Comparison of ENCODE assay signal across 29 mouse cellular contexts in genomic region chr6:125575080-125575479, GRCm38 (mm10). TPM values are rescaled to one million over a fixed set of nuclear protein-coding genes. Genes with fewer than 3 reads are reported as not detected.
DNase-seq lines count a peak whose midpoint lies in the region; ATAC-seq and TF ChIP-seq lines count a peak whose summit lies in the region.
"Had no signal": no experiment of that assay in that cellular context is flagged by ENCODE, and none has a peak within 500 bp of the region (broad histone marks: within the 10 kb centered on the region; RNA-seq: fewer than 3 reads in every experiment).

No protein-coding gene starts in this region.

- 20% methylated on average over 6 of the region's 6 CpGs for WGBS in liver, adult 2 months
- WGBS in liver, embryonic 11.5 days: 81% methylated on average over 6 of the region's 6 CpGs
- WGBS in liver, embryonic 16.5 days (ENCODE audit: insufficient replicate concordance): 82% methylated on average over 6 of the region's 6 CpGs

- no peaks in the 10 kb centered on the region for H3K79me2 ChIP-seq in liver, adult 2 months (ENCODE audit: control insufficient read depth, insufficient read depth, low read length)

- no peaks in the 10 kb centered on the region for H3K27me3 ChIP-seq in liver, adult 2 months (ENCODE audit: control insufficient read depth, insufficient read depth, low read length)
- H3K27me3 ChIP-seq in liver, embryonic 11.5 days (replicated peaks; ENCODE audit: control insufficient read depth, insufficient read depth, low read length): no peaks in the 10 kb centered on the region
- no peaks in the 10 kb centered on the region for H3K27me3 ChIP-seq in liver, embryonic 16.5 days (ENCODE audit: control insufficient read depth, insufficient read depth, low read depth, low read length)
- H3K27me3 ChIP-seq: embryonic facial prominence, embryonic 15.5 days; forebrain, embryonic 13.5 days; heart, embryonic 15.5 days; limb, embryonic 12.5 days; midbrain, embryonic 15.5 days; neural tube, embryonic 12.5 days had no signal

- DNase-seq in liver, adult 2 months (ENCODE audit: extremely low read depth, low read depth, low spot score): peak; percentile 73
- DNase-seq in liver, embryonic 11.5 days (ENCODE audit: low spot score): no peak
- DNase-seq in fat pad, adult 2 months (ENCODE audit: extremely low read depth, low read depth, low spot score): peak; percentile 78
- DNase-seq in layer of hippocampus, adult 8-10 months (ENCODE audit: low spot score in 2 of 2): peak; percentile 41 to 58
- DNase-seq: adrenal gland, postnatal 25 days; B cell, adult 2 months; cerebellum, adult 2 months; cerebellum, postnatal 25 days; gastrocnemius, postnatal 14 days; heart, adult 11 months; kidney, adult 9 months; kidney, postnatal 14 days; lung, adult 18-20 months; thymus, postnatal 14 days had no signal

- no peak overlapping the region for H3K27ac ChIP-seq in liver, adult 2 months (replicated peaks; ENCODE audit: insufficient read depth, low read depth, low read length)
- no peak overlapping the region for H3K27ac ChIP-seq in liver, embryonic 11.5 days (ENCODE audit: low read depth, low read length)
- peak overlapping the region; percentile 95 for H3K27ac ChIP-seq in liver, embryonic 16.5 days (ENCODE audit: low read length)
- H3K27ac ChIP-seq: embryonic facial prominence, embryonic 10.5 days; embryonic facial prominence, embryonic 15.5 days; forebrain, embryonic 13.5 days; heart, embryonic 10.5 days; heart, embryonic 15.5 days; limb, embryonic 12.5 days; macrophage; midbrain, embryonic 15.5 days; neural tube, embryonic 12.5 days had no signal

- no peaks in the 10 kb centered on the region for H3K9me3 ChIP-seq in liver, embryonic 11.5 days (ENCODE audit: control insufficient read depth, low read length)
- no peaks in the 10 kb centered on the region for H3K9me3 ChIP-seq in liver, embryonic 16.5 days (replicated peaks; ENCODE audit: control insufficient read depth, low read length)
- H3K9me3 ChIP-seq: embryonic facial prominence, embryonic 10.5 days; embryonic facial prominence, embryonic 15.5 days; forebrain, embryonic 13.5 days; heart, embryonic 10.5 days; heart, embryonic 15.5 days; limb, embryonic 12.5 days; midbrain, embryonic 15.5 days; neural tube, embryonic 12.5 days had no signal

- TF ChIP-seq POLR2A in liver, adult 2 months (IDR thresholded peaks at IDR 0.05; ENCODE audit: extremely low read depth, insufficient read depth, low read length): no peak

- no peak for ATAC-seq in liver, embryonic 11.5 days (replicated peaks; ENCODE audit: low FRiP score)
- peak; percentile 47 for ATAC-seq in liver, embryonic 16.5 days (ENCODE audit: low read depth)
- ATAC-seq in monocyte, adult 5-6 weeks (replicated peaks; ENCODE audit: insufficient number of reproducible peaks, low FRiP score, low TSS enrichment, poor library complexity, severe bottlenecking): no peak
- no peak for ATAC-seq in megakaryocyte, adult 5-6 weeks (ENCODE audit: poor library complexity, severe bottlenecking)
- ATAC-seq: forebrain, embryonic 13.5 days; intestine, embryonic 16.5 days; lung, postnatal 0 days; midbrain, embryonic 15.5 days had no signal

- peaks cover 11% of the 10 kb centered on the region; the same call in 1 of the 2 replicates for H3K4me1 ChIP-seq in liver, adult 2 months (ENCODE audit: control insufficient read depth, insufficient read depth, low read length)
- H3K4me1 ChIP-seq in liver, embryonic 11.5 days (replicated peaks; ENCODE audit: control insufficient read depth, insufficient read depth, low read length): peaks cover 24% of the 10 kb centered on the region
- H3K4me1 ChIP-seq in liver, embryonic 16.5 days (ENCODE audit: control insufficient read depth, low read depth, low read length): peaks cover 25% of the 10 kb centered on the region

- H3K9ac ChIP-seq in liver, adult 2 months (ENCODE audit: low read depth, low read length): no peak overlapping the region
- no peak overlapping the region for H3K9ac ChIP-seq in liver, embryonic 11.5 days (ENCODE audit: low read depth, low read length)
- no peak overlapping the region for H3K9ac ChIP-seq in liver, embryonic 16.5 days (ENCODE audit: low read depth, low read length)
- H3K9ac ChIP-seq: embryonic facial prominence, embryonic 15.5 days; forebrain, embryonic 13.5 days; heart, embryonic 15.5 days; limb, embryonic 12.5 days; midbrain, embryonic 15.5 days; neural tube, embryonic 12.5 days had no signal

- no peak for TF ChIP-seq CTCF in liver, adult 2 months (IDR thresholded peaks at IDR 0.05; ENCODE audit: low read depth, low read length)

- H3K36me3 ChIP-seq in liver, adult 2 months (ENCODE audit: control insufficient read depth, insufficient read depth, low read length): no peaks in the 10 kb centered on the region
- H3K36me3 ChIP-seq in liver, embryonic 11.5 days (ENCODE audit: control insufficient read depth, insufficient read depth, low read length): no peaks in the 10 kb centered on the region
- H3K36me3 ChIP-seq in liver, embryonic 16.5 days (ENCODE audit: control insufficient read depth, insufficient read depth): no peaks in the 10 kb centered on the region
- H3K36me3 ChIP-seq: embryonic facial prominence, embryonic 10.5 days; embryonic facial prominence, embryonic 15.5 days; heart, embryonic 10.5 days; heart, embryonic 15.5 days; limb, embryonic 12.5 days; midbrain, embryonic 15.5 days; neural tube, embryonic 12.5 days had no signal

- no peak overlapping the region for H3K4me3 ChIP-seq in liver, adult 2 months (ENCODE audit: insufficient read depth, low read depth, low read length)
- no peak overlapping the region for H3K4me3 ChIP-seq in liver, embryonic 11.5 days (ENCODE audit: low read depth, low read length)
- H3K4me3 ChIP-seq in liver, embryonic 16.5 days (ENCODE audit: low read depth, low read length): no peak overlapping the region
- H3K4me3 ChIP-seq: embryonic facial prominence, embryonic 10.5 days; embryonic facial prominence, embryonic 15.5 days; forebrain, embryonic 13.5 days; heart, embryonic 10.5 days; heart, embryonic 15.5 days; limb, embryonic 12.5 days; midbrain, embryonic 15.5 days; myocyte; neural tube, embryonic 12.5 days had no signal

- no peak overlapping the region for H3K4me2 ChIP-seq in liver, embryonic 11.5 days
- H3K4me2 ChIP-seq in liver, embryonic 16.5 days (ENCODE audit: low read depth, low read length): no peak overlapping the region
- H3K4me2 ChIP-seq: embryonic facial prominence, embryonic 15.5 days; forebrain, embryonic 13.5 days; heart, embryonic 15.5 days; limb, embryonic 12.5 days; midbrain, embryonic 15.5 days; neural tube, embryonic 12.5 days had no signal

RNA-seq across cellular contexts. Expression of gene Vwf, which starts 28.5 kb away (rescaled TPM):
- total RNA-seq in liver, adult 2 months (2014; rRNA removed): 4.9 and 6.8 TPM in 2 replicates
- 9.0 and 10.9 TPM in 2 replicates for polyA plus RNA-seq in liver, adult 2 months (2012; rRNA removed)
- polyA plus RNA-seq in liver, embryonic 11.5 days (2014; fragmentation: Nextera tagmentation; extraction: Ambion mirVana): 25.3 and 32.4 TPM in 2 replicates
- 10 to 100 TPM; 19.1 to 27.5 (median 23.5) TPM for total RNA-seq in layer of hippocampus, adult 8-10 months (2022)
- polyA plus RNA-seq in liver, embryonic 16.5 days (2015; fragmentation: Nextera tagmentation; extraction: Ambion mirVana): 10.4 and 11.9 TPM in 2 replicates
- 6.4 to 37.1 TPM (median 9.9 TPM) in 3 replicates for total RNA-seq in monocyte, adult 5-6 weeks (2017)
- total RNA-seq in megakaryocyte, adult 5-6 weeks (2015): 0.18 and 1.6 TPM in 2 replicates
- total RNA-seq in megakaryocyte, adult 5-6 weeks (2017): 0.26 and 0.49 TPM in 2 replicates
